Mouse (Mus musculus): ENCODE results near the gene Sfxn2. TPM values are rescaled to one million over a fixed set of nuclear protein-coding genes. Genes with fewer than 3 reads are reported as not detected.
A peak's percentile ranks its signal among the peaks of the same experiment; 100 is the strongest.

Sfxn2 gene
- polyA plus RNA-seq, 1 experiment, result 1.5 TPM

DNA sequence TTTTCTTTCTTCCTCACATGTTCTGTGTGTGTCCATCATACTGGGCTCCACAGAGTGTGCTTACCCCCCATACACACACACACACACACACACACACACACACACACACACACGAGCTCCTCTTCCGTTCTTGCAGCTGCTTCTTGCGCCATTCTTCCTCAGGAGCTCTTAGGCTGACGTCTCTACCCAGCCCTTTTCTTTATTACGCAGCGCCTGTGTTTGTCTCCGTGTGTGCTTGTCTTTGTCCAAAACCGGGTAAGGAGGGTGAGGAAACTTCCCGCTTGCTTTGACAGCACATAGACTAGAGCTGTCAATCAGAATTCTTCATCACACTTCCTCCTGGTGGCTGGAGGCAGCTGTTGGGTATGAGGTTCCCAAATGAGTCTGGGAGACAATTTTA is 45.2 kb downstream of the Sfxn2 start:
- TF ChIP-seq POLR2A (IDR thresholded peaks at IDR 0.05; ENCODE audit: control insufficient read depth, low read depth, low read length), result no peak
- no peak for TF ChIP-seq CTCF (IDR thresholded peaks at IDR 0.05; ENCODE audit: control insufficient read depth, insufficient read depth, insufficient replicate concordance, low read depth, low read length)
- Histone ChIP-seq H3K4me1 (ENCODE audit: control insufficient read depth, insufficient read depth, low read length) (peaks cover 3% of the 10 kb centered on the region), H3K4me3 (ENCODE audit: control insufficient read depth, low read depth, low read length) (no peak overlapping the region), H3K27ac (ENCODE audit: control insufficient read depth, insufficient read depth, low read depth, low read length) (no peak overlapping the region), H3K27me3 (ENCODE audit: control insufficient read depth, insufficient read depth, low read length) (no peaks in the 10 kb centered on the region), H3K36me3 (ENCODE audit: control insufficient read depth, insufficient read depth, low read length) (no peaks in the 10 kb centered on the region)

GRCm38 (mm10) chr19:46619001-46619400 is 45.8 kb downstream of the Sfxn2 start:
- no peaks in the 10 kb centered on the region for H3K27me3 ChIP-seq (ENCODE audit: control insufficient read depth, insufficient read depth, low read length)
- TF ChIP-seq CTCF (IDR thresholded peaks at IDR 0.05; ENCODE audit: control insufficient read depth, insufficient read depth, insufficient replicate concordance, low read depth, low read length) (no peak), POLR2A (IDR thresholded peaks at IDR 0.05; ENCODE audit: control insufficient read depth, low read depth, low read length) (no peak)
- H3K4me3 ChIP-seq (ENCODE audit: control insufficient read depth, low read depth, low read length), result no peak overlapping the region
- no peak overlapping the region for H3K27ac ChIP-seq (ENCODE audit: control insufficient read depth, insufficient read depth, low read depth, low read length)
- peaks cover 7% of the 10 kb centered on the region for H3K4me1 ChIP-seq (ENCODE audit: control insufficient read depth, insufficient read depth, low read length)
- H3K36me3 ChIP-seq (ENCODE audit: control insufficient read depth, insufficient read depth, low read length), result no peaks in the 10 kb centered on the region

GRCm38 (mm10) chr19:46619518-46619917 is 46.4 kb downstream of the Sfxn2 start:
- TF ChIP-seq POLR2A (IDR thresholded peaks at IDR 0.05; ENCODE audit: control insufficient read depth, low read depth, low read length), result no peak
- no peak for TF ChIP-seq CTCF (IDR thresholded peaks at IDR 0.05; ENCODE audit: control insufficient read depth, insufficient read depth, insufficient replicate concordance, low read depth, low read length)
- Histone ChIP-seq H3K4me1 (ENCODE audit: control insufficient read depth, insufficient read depth, low read length) (peaks cover 7% of the 10 kb centered on the region), H3K27ac (ENCODE audit: control insufficient read depth, insufficient read depth, low read depth, low read length) (no peak overlapping the region), H3K27me3 (ENCODE audit: control insufficient read depth, insufficient read depth, low read length) (no peaks in the 10 kb centered on the region), H3K4me3 (ENCODE audit: control insufficient read depth, low read depth, low read length) (no peak overlapping the region), H3K36me3 (ENCODE audit: control insufficient read depth, insufficient read depth, low read length) (no peaks in the 10 kb centered on the region)

- Histone ChIP-seq H3K27me3 (ENCODE audit: control insufficient read depth, insufficient read depth, low read length) (no peaks in the 10 kb centered on the region), H3K27ac (ENCODE audit: control insufficient read depth, insufficient read depth, low read depth, low read length) (no peak overlapping the region), H3K4me3 (ENCODE audit: control insufficient read depth, low read depth, low read length) (no peak overlapping the region), H3K4me1 (ENCODE audit: control insufficient read depth, insufficient read depth, low read length) (peaks cover 7% of the 10 kb centered on the region), H3K36me3 (ENCODE audit: control insufficient read depth, insufficient read depth, low read length) (no peaks in the 10 kb centered on the region)
- TF ChIP-seq CTCF (IDR thresholded peaks at IDR 0.05; ENCODE audit: control insufficient read depth, insufficient read depth, insufficient replicate concordance, low read depth, low read length) (no peak), POLR2A (IDR thresholded peaks at IDR 0.05; ENCODE audit: control insufficient read depth, low read depth, low read length) (no peak)
Observed at GRCm38 (mm10) chr19:46620016-46620808, 47.0 kb downstream of the Sfxn2 start.

GRCm38 (mm10) chr19:46621236-46622183 is 48.3 kb downstream of the Sfxn2 start:
- H3K4me3 ChIP-seq (ENCODE audit: control insufficient read depth, low read depth, low read length), result no peak overlapping the region
- no peak overlapping the region for H3K27ac ChIP-seq (ENCODE audit: control insufficient read depth, insufficient read depth, low read depth, low read length)
- H3K36me3 ChIP-seq (ENCODE audit: control insufficient read depth, insufficient read depth, low read length), result no peaks in the 10 kb centered on the region
- H3K4me1 ChIP-seq (ENCODE audit: control insufficient read depth, insufficient read depth, low read length), result peaks cover 7% of the 10 kb centered on the region
- no peaks in the 10 kb centered on the region for H3K27me3 ChIP-seq (ENCODE audit: control insufficient read depth, insufficient read depth, low read length)
- TF ChIP-seq CTCF (IDR thresholded peaks at IDR 0.05; ENCODE audit: control insufficient read depth, insufficient read depth, insufficient replicate concordance, low read depth, low read length), result no peak
- no peak for TF ChIP-seq POLR2A (IDR thresholded peaks at IDR 0.05; ENCODE audit: control insufficient read depth, low read depth, low read length)

- Histone ChIP-seq H3K27me3 (ENCODE audit: control insufficient read depth, insufficient read depth, low read length) (no peaks in the 10 kb centered on the region), H3K4me3 (ENCODE audit: control insufficient read depth, low read depth, low read length) (no peak overlapping the region), H3K27ac (ENCODE audit: control insufficient read depth, insufficient read depth, low read depth, low read length) (no peak overlapping the region), H3K36me3 (ENCODE audit: control insufficient read depth, insufficient read depth, low read length) (no peaks in the 10 kb centered on the region), H3K4me1 (ENCODE audit: control insufficient read depth, insufficient read depth, low read length) (peaks cover 7% of the 10 kb centered on the region)
- TF ChIP-seq CTCF (IDR thresholded peaks at IDR 0.05; ENCODE audit: control insufficient read depth, insufficient read depth, insufficient replicate concordance, low read depth, low read length), result no peak
- TF ChIP-seq POLR2A (IDR thresholded peaks at IDR 0.05; ENCODE audit: control insufficient read depth, low read depth, low read length), result no peak
Observed at GRCm38 (mm10) chr19:46622659-46623193, 49.6 kb downstream of the Sfxn2 start.

DNA sequence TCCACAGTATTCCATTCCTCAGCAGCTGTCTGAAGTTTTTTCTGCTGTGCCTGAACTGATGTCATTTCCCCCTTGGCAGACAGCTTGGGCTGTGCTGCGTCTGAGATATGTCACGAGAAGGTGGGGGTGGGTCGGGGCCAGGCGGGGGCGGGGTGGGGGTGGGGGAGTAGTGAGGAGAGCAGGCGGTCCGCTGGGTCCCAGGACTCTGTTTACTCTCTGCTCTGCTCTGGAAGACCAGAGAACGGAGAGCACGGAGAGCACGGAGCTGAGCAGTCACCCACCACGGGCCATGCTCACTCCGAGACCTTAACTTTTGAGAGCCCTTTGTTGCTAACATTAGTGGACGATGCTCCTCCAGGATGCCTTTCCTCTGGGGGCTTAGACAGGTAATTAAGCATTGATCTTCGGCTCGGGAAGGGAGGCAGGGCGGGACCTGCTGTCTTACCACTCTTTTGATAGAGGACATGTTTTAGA is 50.1 kb downstream of the Sfxn2 start:
- H3K4me1 ChIP-seq (ENCODE audit: control insufficient read depth, insufficient read depth, low read length), result peaks cover 9% of the 10 kb centered on the region
- H3K36me3 ChIP-seq (ENCODE audit: control insufficient read depth, insufficient read depth, low read length), result no peaks in the 10 kb centered on the region
- no peaks in the 10 kb centered on the region for H3K27me3 ChIP-seq (ENCODE audit: control insufficient read depth, insufficient read depth, low read length)
- no peak for TF ChIP-seq CTCF (IDR thresholded peaks at IDR 0.05; ENCODE audit: control insufficient read depth, insufficient read depth, insufficient replicate concordance, low read depth, low read length)
- no peak for TF ChIP-seq POLR2A (IDR thresholded peaks at IDR 0.05; ENCODE audit: control insufficient read depth, low read depth, low read length)
- H3K4me3 ChIP-seq (ENCODE audit: control insufficient read depth, low read depth, low read length), result no peak overlapping the region
- H3K27ac ChIP-seq (ENCODE audit: control insufficient read depth, insufficient read depth, low read depth, low read length), result 0 out of 2 replicates have a peak overlapping the region, but pooled peaks have one; percentile 12

Measured in testis, adult 2 months (tissue).